Mouse (Mus musculus) gastrocnemius, postnatal 36 days (tissue): ENCODE measurements at regions not wholly inside any gene's neighbourhood (a gene's known extent, or its start where the extent isn't known, plus 50 kb on each side); places are given as distances from the start of the nearest gene placed in this dataset.
"Not testable (repeated sequence)": the region's sequence is repeated elsewhere in the genome, so short reads cannot be mapped to it uniquely, and the experiment has no call there.

Experiments used
- DNase-seq, 2 experiments: peaks; one replicate each; pipeline ENCODE4 v3.0.0; 2022
- intact Hi-C: fragments of 180-260 bp; cut with DNase I; formaldehyde crosslinking; loops from one replicate; pipeline ENCODE4 v1.15.1; 2025

- intact Hi-C loops, result no loop called here
- DNase-seq, result peak in 1 of 2 experiments; percentile 13
These were observed 304.3 kb upstream of the Chordc1 start for GRCm38 (mm10) chr9:17987606-17988005.

- no peak for DNase-seq
- intact Hi-C loops, result no loop called here
These were observed 289.4 kb upstream of the Chordc1 start for GRCm38 (mm10) chr9:18002557-18002956.

DNA sequence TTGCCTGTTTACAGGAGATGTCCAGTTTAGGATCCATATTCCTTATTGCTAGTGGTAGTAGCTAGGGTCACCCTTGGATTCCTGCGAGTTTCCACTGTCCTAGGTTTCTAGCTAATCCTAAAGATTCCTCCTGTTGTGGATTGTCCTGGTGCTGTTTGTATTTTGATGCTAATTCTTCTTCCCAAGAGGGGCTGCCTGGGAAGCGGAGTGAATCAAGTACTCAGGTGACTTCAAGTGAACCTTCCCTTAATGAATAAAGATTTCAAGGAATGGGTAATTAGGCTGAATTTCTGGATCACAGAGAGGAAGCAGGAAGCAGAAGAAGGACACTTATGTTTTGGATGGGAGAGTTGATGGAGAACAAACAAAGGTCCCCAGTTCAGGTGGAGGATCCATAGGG lies 250.6 kb upstream of the Chordc1 start:
- intact Hi-C loops, result no loop called here
- DNase-seq, result no peak

DNA sequence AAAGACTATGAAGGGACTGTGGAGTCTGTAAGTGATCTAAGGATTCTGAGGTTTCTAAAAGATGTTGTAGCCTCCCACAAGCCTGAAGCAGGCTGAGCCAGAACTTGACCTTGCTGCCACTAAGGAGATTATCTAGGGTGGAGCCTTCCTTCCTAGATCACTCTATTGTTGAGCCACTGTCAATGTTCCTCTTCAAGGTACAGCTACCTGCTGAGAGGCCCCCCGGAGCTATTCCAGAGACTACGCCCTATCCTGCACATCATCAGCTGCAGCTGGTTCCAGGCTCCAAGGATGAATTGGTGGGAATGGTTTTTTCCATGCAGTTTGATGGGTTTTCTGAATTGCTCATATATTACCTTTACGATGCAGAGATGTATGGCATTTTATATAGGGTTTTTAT lies 249.3 kb upstream of the Chordc1 start:
- DNase-seq, intact Hi-C loops: not testable (repeated sequence)

DNA sequence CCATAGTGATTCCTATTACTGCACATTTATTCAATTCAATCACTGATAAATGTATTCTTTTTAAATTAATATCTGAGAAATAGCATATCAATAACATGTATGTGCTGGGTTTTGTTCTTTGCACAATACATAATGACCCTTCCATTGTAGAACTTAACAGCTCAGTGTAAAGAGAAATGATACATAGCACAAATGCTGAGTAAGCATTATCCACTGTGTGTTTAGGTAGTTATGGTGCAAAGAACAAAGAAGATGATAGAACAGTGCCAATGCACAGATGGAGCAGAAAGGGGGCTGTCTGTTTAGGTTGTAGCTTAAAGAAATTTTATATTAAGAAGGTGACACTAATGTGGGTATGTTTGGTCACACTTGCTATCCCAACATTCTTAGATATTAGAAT lies 215.0 kb upstream of the Chordc1 start:
- intact Hi-C loops, result no loop called here
- no peak for DNase-seq

DNA sequence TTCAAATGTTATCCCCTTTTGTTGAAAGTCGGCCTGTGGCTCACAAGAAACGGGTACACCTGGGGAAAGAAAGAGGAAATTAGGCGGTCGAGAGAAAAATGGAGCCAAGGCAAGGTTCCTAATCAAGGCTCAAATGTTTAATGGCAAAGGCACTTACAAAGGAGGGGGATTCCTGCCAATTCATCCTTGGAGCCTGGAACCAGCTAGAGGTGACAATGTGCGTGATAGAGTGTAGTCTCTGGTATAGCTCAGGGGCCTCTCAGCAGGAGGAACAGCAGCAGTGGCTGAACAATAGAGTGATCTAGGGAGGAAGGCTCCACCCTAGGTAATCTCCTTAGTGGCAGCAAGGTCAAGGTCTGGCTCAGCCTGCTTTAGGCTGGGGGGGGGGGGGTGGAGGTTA lies 213.5 kb upstream of the Chordc1 start:
- DNase-seq, intact Hi-C loops: not testable (repeated sequence)

DNA sequence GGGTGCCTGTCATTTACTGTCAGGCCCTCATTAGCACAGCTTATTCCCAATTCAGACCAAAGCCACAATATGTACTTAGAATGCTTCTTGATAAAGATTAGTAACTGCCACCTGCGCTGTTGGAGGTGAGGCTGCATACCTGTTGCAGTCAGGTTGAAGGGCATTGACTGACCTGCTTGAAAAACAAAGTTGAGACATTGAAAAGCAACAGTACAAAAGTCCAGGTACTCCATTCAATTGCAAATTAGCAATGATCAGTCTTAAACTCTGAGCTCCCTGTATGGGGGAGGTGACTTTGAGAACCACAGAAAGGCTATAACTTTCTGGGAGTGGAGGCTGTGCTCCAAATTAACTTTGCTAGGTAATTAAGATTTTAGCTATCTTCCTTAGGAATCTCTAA lies 212.8 kb upstream of the Chordc1 start:
- DNase-seq, intact Hi-C loops: not testable (repeated sequence)
